8 mouse cellular contexts compared by ENCODE assay signal in the genomic region with DNA sequence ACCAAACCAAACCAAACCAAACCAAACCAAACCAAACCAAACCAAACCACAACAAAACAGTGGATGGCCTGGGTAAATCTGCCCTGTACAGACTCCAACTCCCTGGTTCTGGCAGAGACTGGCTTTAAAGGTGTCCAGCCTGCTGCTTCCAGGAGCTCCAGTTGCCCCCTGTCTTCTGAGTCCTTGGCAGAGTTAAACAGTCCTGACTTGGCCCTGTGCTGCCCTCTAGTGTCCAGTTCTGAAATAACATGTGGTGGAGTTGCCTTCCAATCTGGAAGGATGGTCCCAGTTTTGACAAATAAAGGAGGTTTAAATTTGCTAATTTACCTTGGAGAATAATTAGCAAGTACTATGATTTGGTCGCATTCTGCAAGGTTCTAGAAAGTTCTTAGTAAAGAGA.
DNase-seq lines count a peak whose midpoint lies in the region; ATAC-seq lines count a peak whose summit lies in the region.

No protein-coding gene starts in this region.

- DNase-seq in MN1 (ENCODE audit: low spot score): peak; percentile 79
- peak; percentile 82 to 85 for DNase-seq in cerebellum, adult 18-20 months
- DNase-seq in forelimb bud, embryonic 11.5 days (ENCODE audit: low read depth, low spot score): peak; percentile 79
- DNase-seq in layer of hippocampus, adult 9-11 months: peak; percentile 70
- peak; percentile 86 to 92 for DNase-seq in right cerebral cortex, postnatal 10 days (ENCODE audit: low spot score in 2 of 2)
- peak; percentile 76 to 79 for DNase-seq in urinary bladder, postnatal 36 days (ENCODE audit: low spot score in 2 of 2)

- H3K4me2 ChIP-seq in hindbrain, embryonic 12.5 days (replicated peaks): no peak overlapping the region

- peaks cover 5% of the 10 kb centered on the region; the same call in 1 of the 2 replicates for H3K4me1 ChIP-seq in hindbrain, embryonic 12.5 days

- no peak overlapping the region for H3K9ac ChIP-seq in hindbrain, embryonic 12.5 days

- 0% methylated on average over 1 of the region's 1 CpGs for WGBS in hindbrain, embryonic 12.5 days

- H3K36me3 ChIP-seq in hindbrain, embryonic 12.5 days: no peaks in the 10 kb centered on the region

- 0 out of 2 replicates have a peak, but pooled peaks have one; percentile 66 for ATAC-seq in hindbrain, embryonic 12.5 days (ENCODE audit: low FRiP score)
- peak; percentile 73 for ATAC-seq in megakaryocyte, adult 5-6 weeks (ENCODE audit: poor library complexity, severe bottlenecking)

- no peak overlapping the region for H3K27ac ChIP-seq in hindbrain, embryonic 12.5 days

- H3K4me3 ChIP-seq in hindbrain, embryonic 12.5 days: no peak overlapping the region

- no peaks in the 10 kb centered on the region for H3K27me3 ChIP-seq in hindbrain, embryonic 12.5 days

- no peaks in the 10 kb centered on the region for H3K9me3 ChIP-seq in hindbrain, embryonic 12.5 days (replicated peaks)
